Mouse (Mus musculus): ENCODE data around the gene Ghrhr.
A peak's percentile ranks its signal among the peaks of the same experiment; 100 is the strongest.

Ghrhr gene

DNA sequence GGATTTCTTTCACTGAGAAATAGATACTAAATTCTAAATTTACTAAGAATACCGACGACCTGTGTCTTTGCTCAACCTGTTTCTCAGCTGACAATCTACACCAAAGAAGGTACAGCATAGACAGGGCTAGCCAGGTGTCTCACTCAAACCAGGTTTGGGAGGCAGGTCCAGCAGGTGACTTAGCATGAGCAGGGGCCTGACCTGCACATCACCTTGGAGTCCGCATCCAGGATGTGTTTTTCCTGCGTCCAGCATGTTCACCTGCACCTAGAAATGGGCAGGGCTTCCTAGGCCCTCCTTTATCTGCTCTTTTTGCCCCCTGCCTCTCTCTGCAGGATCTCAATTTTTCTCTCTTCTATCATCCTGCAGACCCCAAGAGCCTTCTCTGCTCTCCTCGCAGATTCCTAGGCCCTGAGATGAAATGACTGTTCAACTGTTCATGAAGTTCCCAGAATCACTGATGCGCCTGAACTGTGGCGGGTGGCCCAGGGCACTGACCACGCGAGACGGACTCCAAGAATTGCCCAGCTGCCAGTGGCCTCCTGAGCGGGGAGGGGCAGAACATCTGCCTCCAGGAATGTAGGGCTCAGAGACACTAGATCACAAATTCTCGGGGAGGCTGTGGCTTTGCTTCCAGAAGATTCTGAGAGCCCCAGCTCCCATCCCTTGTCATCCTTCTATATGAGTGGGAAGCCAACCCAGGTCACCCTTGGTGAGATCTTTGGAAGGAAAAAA, 22.2 kb upstream of the Ghrhr start:
- DNase-seq, result peak; percentile 83

- DNase-seq, result peak; percentile 88
Observed at GRCm38 (mm10) chr6:55354456-55355117, 21.5 kb upstream of the Ghrhr start.

DNA sequence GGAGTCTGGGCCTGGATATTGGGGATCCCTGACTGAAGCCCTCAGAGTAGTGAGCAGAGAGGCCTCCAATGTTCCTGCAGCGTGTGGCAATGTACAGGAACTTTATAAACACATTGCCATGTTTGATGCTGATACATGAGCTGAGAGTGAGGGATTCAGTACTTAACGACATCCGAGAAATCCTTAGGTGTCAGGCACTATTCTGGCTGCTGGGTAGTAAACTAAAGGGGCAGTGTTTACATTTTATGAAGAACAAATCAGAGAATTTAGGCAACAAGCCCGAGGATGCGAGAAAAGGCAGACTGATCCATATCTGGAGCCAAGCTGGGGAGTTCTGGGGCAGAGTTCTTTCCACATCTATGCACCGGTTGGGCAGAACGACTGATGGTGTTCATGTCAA, 20.5 kb upstream of the Ghrhr start:
- no peak for DNase-seq

DNA sequence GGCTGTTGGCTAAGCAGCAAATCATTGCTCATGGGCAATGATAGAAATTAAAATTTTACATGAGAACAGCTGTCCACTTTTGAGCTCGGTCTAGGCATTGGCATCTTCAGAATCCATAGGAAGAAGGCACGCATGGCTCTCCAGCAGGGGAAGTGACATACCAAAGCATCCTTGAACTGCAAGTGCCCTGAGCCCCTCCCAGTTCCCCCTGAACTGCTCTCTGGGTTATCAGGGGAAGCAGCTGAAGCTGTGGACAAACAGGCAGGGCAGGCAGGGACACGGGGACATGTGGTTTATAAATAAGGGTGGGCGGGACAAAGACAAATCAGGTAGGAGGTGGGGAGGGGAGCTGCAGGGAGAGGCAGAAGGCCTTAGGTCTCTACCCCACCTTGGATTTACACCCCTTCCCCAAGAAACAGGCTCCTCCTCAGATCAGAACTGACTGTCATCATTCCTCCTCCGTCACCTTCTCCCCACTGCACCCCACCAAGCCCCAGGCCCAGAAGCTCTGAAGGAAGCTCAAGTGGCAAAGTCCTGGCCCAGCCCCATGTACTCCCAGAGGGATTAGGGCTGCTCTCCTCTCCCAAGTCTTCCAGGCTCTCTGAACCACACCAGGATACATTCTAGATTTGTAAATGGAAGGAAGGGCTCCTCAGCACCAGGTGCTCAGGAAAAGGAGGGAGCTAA, 19.9 kb upstream of the Ghrhr start:
- peak; percentile 99 for DNase-seq

- peak; percentile 90 for DNase-seq
Observed at GRCm38 (mm10) chr6:55356976-55357635, 19.0 kb upstream of the Ghrhr start.

DNA sequence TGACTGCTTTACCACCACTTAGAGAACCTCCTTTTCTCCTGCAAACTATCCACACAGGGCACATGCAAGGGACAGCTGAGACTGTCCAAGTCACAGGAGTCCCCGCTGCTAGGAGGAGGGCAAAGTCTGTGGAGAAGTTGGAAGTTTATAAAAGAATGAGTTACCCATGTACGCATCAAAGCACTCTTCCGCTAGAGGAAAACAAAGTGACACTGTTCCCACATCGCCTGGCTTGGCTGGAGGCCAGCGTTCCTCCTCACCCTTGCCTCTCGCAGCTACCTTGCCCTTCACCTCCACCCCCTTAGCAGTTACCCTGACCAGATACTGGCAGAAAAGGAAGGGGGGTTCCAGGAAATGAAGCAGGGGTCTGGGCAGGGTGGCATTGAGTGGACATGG, 18.5 kb upstream of the Ghrhr start:
- peak; percentile 92 for DNase-seq

DNA sequence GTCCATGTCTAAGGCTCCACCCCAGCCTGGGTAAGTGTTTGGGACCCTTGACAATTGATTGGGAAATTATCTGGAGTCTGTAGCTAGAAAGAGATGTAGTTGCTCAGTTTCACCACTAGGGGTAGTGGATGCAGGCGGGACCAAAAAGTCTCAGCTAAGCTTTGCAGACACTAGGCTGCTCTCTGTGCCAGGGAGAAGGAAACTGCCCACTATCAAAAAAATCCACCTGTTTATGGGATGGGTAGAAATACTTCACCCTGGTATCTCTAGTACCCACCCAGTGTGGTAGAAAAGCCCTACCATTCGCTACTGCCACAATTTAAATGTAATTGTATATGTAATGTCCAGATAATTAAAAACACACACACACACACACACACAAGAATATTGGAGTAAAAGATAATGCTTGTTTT, 17.4 kb upstream of the Ghrhr start:
- DNase-seq, result peak; percentile 79

- DNase-seq, result peak; percentile 74
Observed at GRCm38 (mm10) chr6:55362663-55363062, 13.4 kb upstream of the Ghrhr start.

DNA sequence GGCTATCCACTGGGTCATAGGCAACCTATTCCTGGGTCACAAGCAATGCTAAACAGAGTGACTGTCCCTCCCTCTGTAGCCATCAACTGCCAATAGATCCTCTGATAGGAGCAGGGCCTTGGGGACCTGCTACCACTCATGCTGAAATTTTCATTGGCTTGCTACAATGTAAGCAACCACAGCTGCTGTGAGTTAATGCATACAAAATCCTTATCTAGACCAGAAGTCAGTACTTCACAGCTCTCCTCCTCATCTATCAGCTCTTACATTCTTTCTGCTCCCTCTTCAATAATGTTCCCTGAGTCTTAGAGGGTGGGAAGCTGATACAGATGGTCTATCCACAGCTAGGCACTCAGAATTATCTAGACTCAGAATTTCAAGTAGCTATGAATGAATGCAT, 9.0 kb upstream of the Ghrhr start:
- DNase-seq, result peak; percentile 16

GRCm38 (mm10) chr6:55370831-55371230, 5.3 kb upstream of the Ghrhr start:
- peak; percentile 22 for DNase-seq

DNA sequence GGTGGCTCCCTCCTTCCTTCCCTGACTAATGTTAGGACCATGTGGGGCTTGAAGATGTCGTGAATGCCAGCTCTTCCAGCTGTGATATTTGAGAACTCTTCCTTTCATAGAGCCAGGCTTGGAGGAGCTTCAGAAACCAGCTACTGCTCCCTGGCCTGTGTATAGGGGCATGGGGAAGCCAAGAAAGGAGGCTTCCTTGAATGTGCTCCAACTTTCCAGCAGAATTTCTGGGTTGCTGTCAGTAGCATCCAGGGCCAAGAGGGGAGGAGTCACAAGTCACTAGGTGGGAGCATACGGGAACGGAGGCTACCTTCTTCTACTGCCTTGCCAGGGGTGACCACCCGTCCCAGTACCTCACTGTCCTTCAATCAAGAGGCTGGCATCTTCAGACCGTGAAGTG, 416 bp downstream of the Ghrhr start:
- DNase-seq, result peak; percentile 79

GRCm38 (mm10) chr6:55377461-55377860, 1.4 kb downstream of the Ghrhr start:
- no peak for DNase-seq

GRCm38 (mm10) chr6:55379641-55380335, 3.7 kb downstream of the Ghrhr start:
- DNase-seq, result peak; percentile 95

DNA sequence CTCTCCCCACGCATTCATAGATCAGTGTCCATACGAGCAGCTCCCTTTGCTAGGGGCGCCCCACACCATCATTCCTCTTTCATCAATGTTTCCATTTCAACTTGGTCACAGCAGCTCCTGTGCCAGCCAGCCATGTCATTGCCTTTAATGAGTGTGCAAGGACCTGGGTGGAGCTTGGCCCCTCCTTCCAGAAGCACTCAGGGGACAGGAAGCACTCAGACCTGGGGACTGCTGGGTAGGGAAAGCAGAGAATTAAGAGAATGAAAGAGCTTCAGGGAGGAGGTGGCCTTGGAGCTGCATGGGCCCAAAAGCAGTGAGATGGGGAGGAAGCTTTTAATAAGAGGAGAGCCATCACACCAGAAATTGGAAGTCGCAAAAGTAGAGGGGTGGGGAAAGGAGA, 5.9 kb downstream of the Ghrhr start:
- DNase-seq, result peak; percentile 84

GRCm38 (mm10) chr6:55383897-55384296, 7.8 kb downstream of the Ghrhr start:
- DNase-seq, result peak; percentile 93

DNA sequence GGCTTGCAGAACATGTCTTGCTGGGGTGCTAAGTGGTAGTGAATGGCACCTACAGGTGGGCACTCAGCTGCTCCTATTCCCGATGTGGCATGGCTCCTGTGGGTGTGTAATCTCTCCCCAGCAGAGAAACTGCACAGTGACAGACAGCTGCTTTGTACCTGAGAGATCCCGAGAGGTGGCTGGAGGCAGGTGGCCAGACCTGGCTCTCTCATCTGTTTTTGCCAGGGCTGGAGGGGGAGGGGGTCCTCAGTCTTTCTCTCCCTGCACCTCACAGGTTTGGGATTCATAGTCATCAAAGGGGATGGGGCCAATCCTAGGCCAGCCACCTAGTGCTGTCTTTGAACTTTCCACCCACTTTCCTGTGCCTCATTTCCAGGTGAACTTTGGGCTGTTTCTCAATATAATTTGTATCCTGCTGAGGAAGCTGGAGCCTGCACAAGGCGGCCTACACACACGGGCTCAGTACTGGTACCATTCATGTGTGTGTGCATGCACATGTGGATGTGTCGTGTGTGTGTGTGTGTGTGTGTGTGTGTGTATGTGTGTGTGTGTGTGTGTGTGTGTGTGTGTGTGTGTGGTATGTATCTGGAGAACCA, 8.4 kb downstream of the Ghrhr start:
- peak; percentile 90 for DNase-seq

DNA sequence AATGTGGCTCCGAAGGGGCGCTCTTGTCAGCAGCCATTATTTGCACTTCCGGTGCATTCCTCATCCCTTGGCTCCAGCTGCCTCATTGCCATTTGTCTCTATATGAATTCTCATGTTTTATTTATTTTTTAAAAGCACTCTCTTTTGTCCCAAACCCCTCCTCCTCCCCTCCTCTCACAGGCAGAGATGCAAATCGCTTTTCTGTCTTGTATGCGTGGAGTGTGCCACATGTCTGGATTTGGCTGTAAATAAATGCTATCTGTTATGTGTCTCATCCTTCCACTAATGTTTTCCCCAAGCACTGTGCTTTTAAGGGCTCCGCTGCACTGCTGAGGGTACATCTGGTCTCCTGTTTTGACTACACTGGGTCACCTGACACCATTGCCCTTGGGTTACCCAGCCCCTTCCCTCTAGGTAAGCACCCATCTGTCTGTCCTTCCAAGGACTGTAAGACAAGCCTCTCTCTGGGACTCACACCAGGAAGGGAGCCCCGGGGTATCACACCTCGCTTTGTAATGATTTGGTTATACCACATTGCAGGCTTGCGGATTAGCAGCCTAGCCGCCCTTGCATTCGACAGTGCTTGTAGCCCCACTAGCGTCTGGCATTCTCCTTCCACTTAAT, 12.6 kb downstream of the Ghrhr start:
- DNase-seq, result peak; percentile 81

DNA sequence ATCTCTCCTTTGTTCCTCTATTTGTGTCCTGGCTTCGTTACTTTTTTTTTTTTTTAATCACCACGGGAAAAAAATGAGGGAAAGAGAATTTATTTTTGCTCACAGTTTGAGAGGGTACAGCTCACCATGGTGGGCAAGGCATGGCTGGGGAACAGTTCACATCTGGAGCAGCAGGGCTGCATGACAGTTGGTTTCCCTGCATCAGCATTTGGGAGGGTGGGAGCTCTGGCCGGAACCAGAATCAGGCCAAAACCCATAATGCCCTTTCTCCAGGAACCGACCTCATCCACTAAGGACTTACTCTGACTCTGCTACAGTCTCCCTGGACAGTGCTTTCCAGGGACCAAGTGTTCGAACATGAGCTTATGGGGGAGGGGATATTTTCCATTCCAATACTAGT, 13.2 kb downstream of the Ghrhr start:
- DNase-seq, result peak; percentile 83

DNA sequence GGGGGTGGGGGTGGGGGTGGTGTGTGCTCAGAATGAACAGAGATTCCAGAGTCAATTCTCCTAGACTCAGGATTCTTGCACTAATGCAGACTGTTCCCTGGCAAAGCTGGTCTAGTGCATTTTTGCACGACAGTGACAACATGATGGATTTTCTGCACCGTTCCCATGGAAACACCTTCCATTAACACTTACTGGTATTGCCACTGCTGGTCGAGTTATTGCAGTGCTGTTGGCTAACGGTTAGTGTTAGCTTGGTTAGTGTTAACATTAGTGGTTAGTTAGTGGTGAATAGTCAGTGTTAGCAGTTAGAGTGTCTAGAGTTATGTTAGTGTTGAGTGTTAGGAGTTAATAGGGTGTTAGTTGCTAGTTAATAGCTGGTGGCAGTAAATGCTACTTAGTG, 15.7 kb downstream of the Ghrhr start:
- DNase-seq, result peak; percentile 78

DNA sequence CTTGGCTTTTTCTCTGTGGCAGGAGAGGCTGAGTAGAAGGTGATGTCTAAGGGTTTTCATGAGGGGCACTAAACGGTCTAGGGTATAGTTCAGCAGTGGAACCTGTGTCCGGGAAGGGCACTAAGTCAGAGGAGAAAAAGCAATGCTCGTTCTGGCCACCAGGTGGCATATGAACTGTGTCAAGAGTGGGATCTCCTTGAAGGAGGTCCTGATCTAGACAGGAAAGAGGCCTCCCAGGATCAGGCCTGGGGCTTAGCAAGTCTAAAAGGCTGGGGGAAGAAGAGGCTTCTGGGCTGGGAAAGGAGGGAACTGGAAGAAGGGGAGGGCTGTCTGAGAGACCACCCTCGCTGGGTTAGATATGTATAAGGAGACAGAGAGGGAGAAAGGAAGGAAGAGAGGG, 16.4 kb downstream of the Ghrhr start:
- peak; percentile 96 for DNase-seq

DNA sequence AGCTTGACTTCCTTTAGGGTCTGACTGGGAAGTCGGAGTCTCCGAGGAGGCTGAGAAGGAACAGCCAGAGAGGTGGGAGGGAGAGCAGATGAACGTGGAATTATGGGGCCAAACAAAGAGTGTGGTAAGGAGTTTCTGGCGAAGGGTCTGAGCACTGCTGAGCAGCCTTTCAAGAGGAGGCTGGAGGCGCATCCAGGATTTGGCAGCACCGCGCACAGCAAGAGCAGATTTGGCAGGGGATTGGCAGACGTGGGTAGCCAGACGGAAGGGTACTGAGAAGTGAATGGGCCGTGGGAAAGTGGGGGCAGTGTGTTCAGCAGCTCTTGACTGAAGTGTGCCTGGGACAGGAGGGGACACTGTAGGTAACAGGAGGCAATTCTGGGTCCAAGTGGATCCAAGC, 18.8 kb downstream of the Ghrhr start:
- peak; percentile 92 for DNase-seq

DNA sequence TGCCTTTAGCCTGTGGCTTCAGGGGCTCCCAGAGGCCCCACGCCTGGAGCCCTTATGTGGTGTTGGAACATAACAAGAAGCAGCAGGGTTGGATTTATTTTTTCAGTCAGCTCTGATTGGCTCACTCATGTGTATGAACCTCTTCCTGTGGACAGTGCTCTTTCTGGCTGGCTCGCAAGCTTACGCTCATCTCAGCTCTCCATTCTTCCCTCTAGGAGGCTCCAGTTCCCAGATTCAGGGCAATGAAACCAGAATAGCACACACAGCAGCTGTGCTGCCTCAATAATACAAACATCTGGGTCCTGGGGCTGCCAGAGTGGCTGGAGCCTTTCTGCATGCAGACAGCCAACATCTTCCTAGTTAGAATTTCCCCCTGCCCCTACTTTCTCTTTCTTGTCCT, 20.1 kb downstream of the Ghrhr start:
- peak; percentile 98 for DNase-seq
